Mouse (Mus musculus) brown adipose tissue, adult 24 weeks (tissue): ENCODE measurements around the gene Sparc. TPM values are rescaled to one million over a fixed set of nuclear protein-coding genes. Genes with fewer than 3 reads are reported as not detected.
A peak's percentile ranks its signal among the peaks of the same experiment; 100 is the strongest.

Experiments
- H3K27ac ChIP-seq: fragments of 200-500 bp; replicated peaks from 2 replicates; pipeline ENCODE4 v1.5.1; 2012; ENCODE audit warnings: low read depth, mild to moderate bottlenecking, low read length
- H3K4me1 ChIP-seq: fragments of 200-500 bp; 2 replicates; pipeline ENCODE4 v1.6.1; 2012; ENCODE audit warnings: low read length, mixed read lengths; ENCODE audit not compliant: control insufficient read depth, insufficient read depth, insufficient read length
- H3K4me3 ChIP-seq: fragments of 200-500 bp; 2 replicates; pipeline ENCODE4 v1.5.1; 2012; ENCODE audit warnings: low read depth, mild to moderate bottlenecking, low read length, moderate library complexity; ENCODE audit not compliant: insufficient read depth
- polyA plus RNA-seq: library from polyadenylated mRNA; stranded (reverse); fragments of >200 nt; gene quantifications from 2 replicates; pipeline ENCODE4 v1.2.4, GENCODE M21; 2012; ENCODE audit not compliant: missing spikeins, insufficient read depth, insufficient read length

The Sparc gene
- polyA plus RNA-seq, 1 experiment = 804 TPM

GRCm38 (mm10) chr11:55419296-55419677 lies 3.7 kb downstream of the Sparc start:
- Histone ChIP-seq H3K27ac (peak overlapping the region; percentile 95), H3K4me3 (peak overlapping the region; percentile 75), H3K4me1 (peaks cover 12% of the 10 kb centered on the region; the same call in 1 of the 2 replicates)

- peak overlapping the region; percentile 75 for H3K4me3 ChIP-seq
- H3K4me1 ChIP-seq = peaks cover 14% of the 10 kb centered on the region
- H3K27ac ChIP-seq = peak overlapping the region; percentile 95
Observed at GRCm38 (mm10) chr11:55418704-55419061, 4.3 kb downstream of the Sparc start.

- Histone ChIP-seq H3K27ac (peak overlapping the region; percentile 99), H3K4me1 (peaks cover 18% of the 10 kb centered on the region), H3K4me3 (peak overlapping the region; percentile 98)
Observed at GRCm38 (mm10) chr11:55417898-55418703, 4.9 kb downstream of the Sparc start.

- peaks cover 31% of the 10 kb centered on the region for H3K4me1 ChIP-seq
- peak overlapping the region; percentile 98 for H3K4me3 ChIP-seq
- H3K27ac ChIP-seq = peak overlapping the region; percentile 99
Observed at GRCm38 (mm10) chr11:55416609-55417265, 6.2 kb downstream of the Sparc start.

GRCm38 (mm10) chr11:55415731-55416130 lies 7.3 kb downstream of the Sparc start:
- Histone ChIP-seq H3K27ac (peak overlapping the region; percentile 99), H3K4me3 (peak overlapping the region; percentile 98), H3K4me1 (peaks cover 41% of the 10 kb centered on the region)

GRCm38 (mm10) chr11:55415036-55415704 lies 7.8 kb downstream of the Sparc start:
- H3K4me3 ChIP-seq = peak overlapping the region; percentile 98
- peaks cover 43% of the 10 kb centered on the region for H3K4me1 ChIP-seq
- peak overlapping the region; percentile 99 for H3K27ac ChIP-seq

GRCm38 (mm10) chr11:55414314-55414713 lies 8.7 kb downstream of the Sparc start:
- peak overlapping the region; percentile 47 for H3K4me3 ChIP-seq
- peak overlapping the region; percentile 99 for H3K27ac ChIP-seq
- H3K4me1 ChIP-seq = peaks cover 48% of the 10 kb centered on the region

GRCm38 (mm10) chr11:55413416-55413796 lies 9.6 kb downstream of the Sparc start:
- H3K27ac ChIP-seq = peak overlapping the region; percentile 99
- H3K4me1 ChIP-seq = peaks cover 54% of the 10 kb centered on the region
- peak overlapping the region; percentile 47 for H3K4me3 ChIP-seq

GRCm38 (mm10) chr11:55412680-55413415 lies 10.1 kb downstream of the Sparc start:
- Histone ChIP-seq H3K27ac (peak overlapping the region; percentile 99), H3K4me3 (peak overlapping the region; percentile 47), H3K4me1 (peaks cover 55% of the 10 kb centered on the region)

- Histone ChIP-seq H3K4me3 (peak overlapping the region; percentile 9; the same call in 1 of the 2 replicates), H3K4me1 (peaks cover 60% of the 10 kb centered on the region), H3K27ac (peak overlapping the region; percentile 99)
Observed at GRCm38 (mm10) chr11:55412034-55412433, 10.9 kb downstream of the Sparc start.

- Histone ChIP-seq H3K4me1 (peaks cover 68% of the 10 kb centered on the region), H3K27ac (peak overlapping the region; percentile 99), H3K4me3 (peak overlapping the region; percentile 8; the same call in 1 of the 2 replicates)
Observed at GRCm38 (mm10) chr11:55410502-55410901, 12.5 kb downstream of the Sparc start.

- Histone ChIP-seq H3K4me3 (no peak overlapping the region), H3K4me1 (peaks cover 71% of the 10 kb centered on the region), H3K27ac (peak overlapping the region; percentile 99)
Observed at GRCm38 (mm10) chr11:55410005-55410404, 13.0 kb downstream of the Sparc start.

GRCm38 (mm10) chr11:55407133-55407532 lies 15.8 kb downstream of the Sparc start:
- H3K4me1 ChIP-seq = peaks cover 52% of the 10 kb centered on the region
- peak overlapping the region; percentile 99 for H3K27ac ChIP-seq
- no peak overlapping the region for H3K4me3 ChIP-seq

GRCm38 (mm10) chr11:55405601-55406469 lies 17.1 kb downstream of the Sparc start:
- Histone ChIP-seq H3K4me1 (peaks cover 39% of the 10 kb centered on the region), H3K27ac (peak overlapping the region; percentile 99), H3K4me3 (no peak overlapping the region)
